8 mouse cellular contexts compared by ENCODE assay signal in genomic region chr4:46600473-46601257, GRCm38 (mm10). TPM values are rescaled to one million over a fixed set of nuclear protein-coding genes. Genes with fewer than 3 reads are reported as not detected.
A peak's percentile ranks its signal among the peaks of the same experiment; 100 is the strongest.
DNase-seq lines count a peak whose midpoint lies in the region; ATAC-seq lines count a peak whose summit lies in the region.

No protein-coding gene starts in this region.

- H3K4me1 ChIP-seq in hindbrain, embryonic 14.5 days (replicated peaks; ENCODE audit: control insufficient read depth, insufficient read depth, low read length) = no peaks in the 10 kb centered on the region
- H3K4me1 ChIP-seq in midbrain, embryonic 11.5 days (ENCODE audit: control insufficient read depth, insufficient read depth, low read length) = peaks cover 7% of the 10 kb centered on the region

- peak; percentile 25 to 45 for DNase-seq in cerebellum, postnatal 25 days
- no peak for DNase-seq in cerebellum, adult 9-11 months
- DNase-seq in ovary, postnatal 36 days (ENCODE audit: low spot score) = peak; percentile 2
- no peak for DNase-seq in ovary, postnatal 14 days (ENCODE audit: low spot score)
- no peak for DNase-seq in hindbrain, embryonic 14.5 days (ENCODE audit: low spot score)
- DNase-seq in midbrain, embryonic 11.5 days (ENCODE audit: low spot score, missing footprints) = peak; percentile 91
- DNase-seq in embryo, embryonic 9.5 days (ENCODE audit: extremely low spot score) = no peak
- no peak for DNase-seq in adrenal gland, adult 2 months

- H3K27me3 ChIP-seq in hindbrain, embryonic 14.5 days (ENCODE audit: control insufficient read depth, insufficient read depth, low read length) = peaks cover 13% of the 10 kb centered on the region; the same call in 1 of the 2 replicates
- peaks cover 19% of the 10 kb centered on the region for H3K27me3 ChIP-seq in midbrain, embryonic 11.5 days (ENCODE audit: control insufficient read depth, insufficient read depth, low read length)

- H3K4me3 ChIP-seq in hindbrain, embryonic 14.5 days (replicated peaks; ENCODE audit: low read length) = peak overlapping the region; percentile 63
- peak overlapping the region; percentile 57 for H3K4me3 ChIP-seq in midbrain, embryonic 11.5 days (ENCODE audit: low read depth, low read length)

- H3K9ac ChIP-seq in hindbrain, embryonic 14.5 days = peak overlapping the region; percentile 82
- peak overlapping the region; percentile 50; the same call in 1 of the 2 replicates for H3K9ac ChIP-seq in midbrain, embryonic 11.5 days (ENCODE audit: low read length)

- H3K27ac ChIP-seq in hindbrain, embryonic 14.5 days = no peak overlapping the region
- H3K27ac ChIP-seq in midbrain, embryonic 11.5 days (ENCODE audit: low read depth, low read length) = no peak overlapping the region

- no peak; the same call in 1 of the 2 replicates for ATAC-seq in hindbrain, embryonic 14.5 days (ENCODE audit: low FRiP score)
- no peak; the same call in 1 of the 2 replicates for ATAC-seq in midbrain, embryonic 11.5 days (ENCODE audit: low FRiP score)

- WGBS in hindbrain, embryonic 14.5 days = 40% methylated on average over 20 of the region's 20 CpGs
- WGBS in midbrain, embryonic 11.5 days = 40% methylated on average over 20 of the region's 20 CpGs

- no peaks in the 10 kb centered on the region for H3K9me3 ChIP-seq in hindbrain, embryonic 14.5 days (ENCODE audit: control insufficient read depth, low read length)
- no peaks in the 10 kb centered on the region for H3K9me3 ChIP-seq in midbrain, embryonic 11.5 days (ENCODE audit: control insufficient read depth, low read length)

- H3K36me3 ChIP-seq in hindbrain, embryonic 14.5 days (replicated peaks; ENCODE audit: control insufficient read depth, insufficient read depth) = no peaks in the 10 kb centered on the region
- H3K36me3 ChIP-seq in midbrain, embryonic 11.5 days (ENCODE audit: control insufficient read depth, insufficient read depth, low read length) = no peaks in the 10 kb centered on the region

- H3K4me2 ChIP-seq in hindbrain, embryonic 14.5 days (replicated peaks) = peak overlapping the region; percentile 69
- peak overlapping the region; percentile 98 for H3K4me2 ChIP-seq in midbrain, embryonic 11.5 days

RNA-seq across cellular contexts. Expression of gene Coro2a, which starts 1.3 kb away (rescaled TPM):
- 7.0 and 8.1 TPM in 2 replicates for polyA plus RNA-seq in hindbrain, embryonic 14.5 days (2014; fragmentation: Nextera tagmentation; extraction: Ambion mirVana)
- polyA plus RNA-seq in midbrain, embryonic 11.5 days (2014; fragmentation: Nextera tagmentation; extraction: Ambion mirVana) = 2.2 TPM in 2 replicates
- 1 to 10 TPM; 2.2 to 2.8 TPM for total RNA-seq in adrenal gland, adult 2 months (2021)
- polyA plus RNA-seq in adrenal gland, adult 2 months (2012; rRNA removed) = 8.7 and 12.4 TPM in 2 replicates

RNA-seq across cellular contexts. Expression of gene Tbc1d2, which starts 49.3 kb away (rescaled TPM):
- polyA plus RNA-seq in hindbrain, embryonic 14.5 days (2014; fragmentation: Nextera tagmentation; extraction: Ambion mirVana) = 0.99 and 1.4 TPM in 2 replicates
- polyA plus RNA-seq in midbrain, embryonic 11.5 days (2014; fragmentation: Nextera tagmentation; extraction: Ambion mirVana) = 0.43 and 0.60 TPM in 2 replicates
- 1 to 10 TPM; 1.4 to 5.1 TPM for total RNA-seq in adrenal gland, adult 2 months (2021)
- polyA plus RNA-seq in adrenal gland, adult 2 months (2012; rRNA removed) = 3.4 and 7.0 TPM in 2 replicates

Comparison
In these comparisons a context has a peak if more than half of its experiments do, and no peak if none do; other contexts are left out.
1. DNase-seq: peak in cerebellum, postnatal 25 days (2 of 2), ovary, postnatal 36 days (single experiment) and midbrain, embryonic 11.5 days (single experiment); none in cerebellum, adult 9-11 months (single experiment), ovary, postnatal 14 days (single experiment), hindbrain, embryonic 14.5 days (single experiment), embryo, embryonic 9.5 days (single experiment) and adrenal gland, adult 2 months (single experiment).